Mouse (Mus musculus): ENCODE measurements around the gene Ric8a.

GRCm38 (mm10) chr7:140845683-140846082 lies 11.1 kb upstream of the Ric8a start:
- TF ChIP-seq POLR2A (IDR thresholded peaks at IDR 0.05; ENCODE audit: low read depth, low read length): no peak
- no peak for TF ChIP-seq CTCF (IDR thresholded peaks at IDR 0.05; ENCODE audit: extremely low read depth, insufficient read depth, insufficient read length, insufficient replicate concordance)
